Mouse (Mus musculus) activated CD4-positive, CD25-positive, alpha-beta regulatory T cell, adult 4 months (primary cell): Measurements from ENCODE around the gene Dpagt1. TPM values are rescaled to one million over a fixed set of nuclear protein-coding genes. Genes with fewer than 3 reads are reported as not detected.
"Not testable (repeated sequence)": the region's sequence is repeated elsewhere in the genome, so short reads cannot be mapped to it uniquely, and the experiment has no call there.

Source experiments
- ATAC-seq: one replicate; pipeline ENCODE4 v1.8.0; 2017
- polyA plus RNA-seq, 2 experiments: library from polyadenylated mRNA; unstranded; fragments of 100-300 nt; shearing (Covaris generic); gene quantifications; one replicate each; pipeline ENCODE4 v1.2.1; 2017

Gene Dpagt1
- polyA plus RNA-seq = 10 to 100 TPM; 16.5 to 18.0 TPM

- ATAC-seq = no peak
Measured at GRCm38 (mm10) chr9:44325768-44326370, at the start of gene Dpagt1. Gene Dpagt1, plus strand, starts transcription at chr9:44326019.

GRCm38 (mm10) chr9:44283183-44283582 lies 42.6 kb upstream of the Dpagt1 start:
- ATAC-seq = no peak

- ATAC-seq = no peak
Measured at GRCm38 (mm10) chr9:44286256-44286850, 39.5 kb upstream of the Dpagt1 start.

- no peak for ATAC-seq
Measured at GRCm38 (mm10) chr9:44287003-44287400, 38.8 kb upstream of the Dpagt1 start.

GRCm38 (mm10) chr9:44287401-44288075 lies 38.3 kb upstream of the Dpagt1 start:
- ATAC-seq = no peak

GRCm38 (mm10) chr9:44288076-44288958 lies 37.5 kb upstream of the Dpagt1 start, which contains the start of gene Abcg4:
Gene Abcg4, minus strand, starts transcription at chr9:44288615.
- ATAC-seq = peak; percentile 23

GRCm38 (mm10) chr9:44288959-44289291 lies 36.9 kb upstream of the Dpagt1 start:
- ATAC-seq = no peak

GRCm38 (mm10) chr9:44292490-44292889 lies 33.3 kb upstream of the Dpagt1 start:
- no peak for ATAC-seq

GRCm38 (mm10) chr9:44300001-44300400 lies 25.8 kb upstream of the Dpagt1 start:
- not testable (repeated sequence) for ATAC-seq

GRCm38 (mm10) chr9:44305466-44306079 lies 20.2 kb upstream of the Dpagt1 start, which contains the start of gene Hinfp:
Gene Hinfp, minus strand, starts transcription at chr9:44305671.
- ATAC-seq = peak; percentile 97

GRCm38 (mm10) chr9:44306532-44306931 lies 19.3 kb upstream of the Dpagt1 start:
- no peak for ATAC-seq

- ATAC-seq = no peak
Measured at GRCm38 (mm10) chr9:44307248-44307647, 18.6 kb upstream of the Dpagt1 start.

GRCm38 (mm10) chr9:44309756-44310155 lies 16.1 kb upstream of the Dpagt1 start:
- ATAC-seq = no peak

- ATAC-seq = no peak
Measured at GRCm38 (mm10) chr9:44310750-44311135, 15.1 kb upstream of the Dpagt1 start.

GRCm38 (mm10) chr9:44311136-44312134 lies 14.4 kb upstream of the Dpagt1 start:
- no peak for ATAC-seq

GRCm38 (mm10) chr9:44313476-44314256 lies 12.2 kb upstream of the Dpagt1 start:
- no peak for ATAC-seq

GRCm38 (mm10) chr9:44314257-44314547 lies 11.6 kb upstream of the Dpagt1 start:
- ATAC-seq = no peak

GRCm38 (mm10) chr9:44314910-44315309 lies 10.9 kb upstream of the Dpagt1 start:
- ATAC-seq = no peak

- no peak for ATAC-seq
Measured at GRCm38 (mm10) chr9:44317452-44317851, 8.4 kb upstream of the Dpagt1 start.

- no peak for ATAC-seq
Measured at GRCm38 (mm10) chr9:44318076-44318825, 7.6 kb upstream of the Dpagt1 start.
